Comparison of ENCODE assay signal across 1 mouse cellular context in the genomic region with DNA sequence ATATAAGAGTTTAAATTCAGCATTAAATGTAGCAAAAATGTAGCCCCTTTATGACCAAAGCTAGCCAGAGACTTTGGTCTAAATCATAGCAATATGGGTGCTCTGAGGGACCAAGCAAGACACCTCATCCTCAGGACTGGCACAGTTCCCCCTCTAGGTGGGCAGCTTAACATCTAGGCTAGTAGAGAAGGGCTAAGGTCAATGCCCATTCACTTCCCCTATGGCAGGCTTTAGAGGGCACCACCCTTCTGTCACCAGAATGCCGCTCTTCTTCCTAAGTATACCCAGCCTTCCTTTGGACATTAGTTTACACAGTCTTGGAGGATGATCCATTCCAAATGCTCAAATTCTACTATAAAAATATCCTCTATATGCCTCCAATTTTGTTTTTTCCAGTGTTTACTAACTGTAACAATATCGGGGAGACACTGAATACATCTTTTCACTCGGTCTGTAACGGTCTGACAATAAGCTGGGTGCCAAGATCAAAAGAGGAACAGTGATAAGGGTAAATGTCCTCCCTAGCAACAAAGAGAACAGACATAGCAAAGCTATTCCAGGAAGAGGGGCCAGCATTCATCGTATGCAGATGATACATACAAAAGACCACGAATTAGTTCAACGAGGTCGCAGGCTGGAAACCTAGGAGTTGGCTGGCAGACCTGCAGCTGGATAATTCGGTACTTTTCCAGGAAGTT.
TF ChIP-seq lines count a peak whose summit lies in the region.

No protein-coding gene starts in this region.

TF ChIP-seq in MEL, 35 proteins besides CTCF, POLR2A, EP300 and RAD21 (continued from another document):
- TF ChIP-seq CHD1 (IDR thresholded peaks at IDR 0.05; ENCODE audit: low read depth, low read length) = peak; percentile 85; the same call in 1 of the 2 replicates
- TF ChIP-seq POLR2AphosphoS2 (IDR thresholded peaks at IDR 0.05; ENCODE audit: low read length) = peak; percentile 46; the same call in 1 of the 2 replicates
- TF ChIP-seq ETS1 (IDR thresholded peaks at IDR 0.05; ENCODE audit: low read depth, low read length) = peak; percentile 87
- peak; percentile 78 for TF ChIP-seq RCOR1 (IDR thresholded peaks at IDR 0.05; ENCODE audit: low read depth, low read length)
- TF ChIP-seq TCF12 (IDR thresholded peaks at IDR 0.05; ENCODE audit: low read depth, low read length) = peak; percentile 60
- TF ChIP-seq MYB (IDR thresholded peaks at IDR 0.05; ENCODE audit: low read depth, low read length) = peak; percentile 91
